Mouse (Mus musculus) retina, embryonic 14.5 days (tissue): ENCODE measurements at regions not wholly inside any gene's neighbourhood (a gene's known extent, or its start where the extent isn't known, plus 50 kb on each side); places are given as distances from the start of the nearest gene placed in this dataset.
A peak's percentile ranks its signal among the peaks of the same experiment; 100 is the strongest.

Experiments used
- DNase-seq: peaks from one replicate; pipeline ENCODE4 v3.0.0-alpha.2; 2015; ENCODE audit warnings: low spot score

DNA sequence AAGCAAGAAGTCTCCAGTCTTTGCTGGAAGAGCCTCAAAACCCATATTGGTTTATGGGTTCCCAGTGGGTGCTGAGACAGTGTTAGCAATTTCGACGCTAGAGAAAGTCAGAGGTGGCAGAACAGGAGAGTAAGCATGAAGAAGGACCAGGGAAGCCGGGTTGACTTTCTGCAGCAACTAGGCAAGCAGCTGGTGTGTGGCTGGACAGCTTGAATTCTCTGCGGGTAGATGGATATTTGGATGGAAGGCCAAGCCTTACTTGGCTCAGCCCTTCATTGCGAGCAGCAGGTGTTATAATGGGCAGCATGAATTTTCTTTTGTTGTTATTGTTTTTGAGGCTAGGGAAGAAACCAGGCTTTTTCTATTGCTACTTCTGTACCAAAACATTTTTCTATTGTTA lies 362.7 kb upstream of the Satb1 start:
- no peak for DNase-seq

GRCm38 (mm10) chr17:52191064-52191682 lies 358.1 kb upstream of the Satb1 start:
- no peak for DNase-seq

- DNase-seq: peak; percentile 71
Observed at GRCm38 (mm10) chr17:52182706-52183105, 349.6 kb upstream of the Satb1 start.

DNA sequence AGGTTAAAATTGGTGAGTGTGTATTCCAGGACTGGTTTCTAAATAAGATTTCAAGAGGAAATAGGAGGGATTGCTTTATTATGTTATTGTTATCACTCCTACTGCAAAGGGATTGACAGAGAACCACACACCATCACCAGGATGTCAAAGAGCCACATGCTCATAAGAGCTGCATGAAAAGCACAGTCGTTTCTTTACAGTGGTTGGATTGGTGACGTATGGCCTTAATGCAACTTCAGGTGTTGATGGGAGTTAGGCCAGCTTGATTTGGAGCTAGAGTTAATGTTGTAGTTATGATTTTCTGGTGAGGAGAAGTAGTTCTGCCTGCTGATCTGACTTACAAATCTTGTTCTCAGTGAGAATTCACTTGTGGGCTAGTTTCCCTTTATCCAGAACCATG lies 344.9 kb upstream of the Satb1 start:
- DNase-seq: no peak

- DNase-seq: no peak
Observed at GRCm38 (mm10) chr17:52168076-52168838, 335.2 kb upstream of the Satb1 start.

DNA sequence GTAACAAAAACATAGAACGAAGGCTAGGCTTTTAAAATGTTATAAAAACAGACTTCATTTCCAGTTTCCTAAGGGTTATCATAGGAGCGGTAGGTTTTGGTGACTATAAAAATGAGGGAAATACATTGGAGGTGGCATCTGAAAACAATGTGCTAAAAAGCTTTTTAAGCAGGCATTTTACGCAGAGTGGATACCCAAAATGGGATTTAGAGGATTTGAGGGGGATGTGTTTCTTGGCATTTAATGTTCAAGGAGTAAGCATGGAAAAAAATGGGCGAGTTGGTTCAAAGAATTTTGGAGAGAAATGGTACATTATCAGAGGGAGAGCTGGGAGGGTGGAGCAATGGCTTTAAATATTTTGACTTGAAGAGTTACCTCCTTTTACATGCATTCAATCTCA lies 334.6 kb upstream of the Satb1 start:
- DNase-seq: no peak

GRCm38 (mm10) chr17:52165891-52166485 lies 332.9 kb upstream of the Satb1 start:
- no peak for DNase-seq

DNA sequence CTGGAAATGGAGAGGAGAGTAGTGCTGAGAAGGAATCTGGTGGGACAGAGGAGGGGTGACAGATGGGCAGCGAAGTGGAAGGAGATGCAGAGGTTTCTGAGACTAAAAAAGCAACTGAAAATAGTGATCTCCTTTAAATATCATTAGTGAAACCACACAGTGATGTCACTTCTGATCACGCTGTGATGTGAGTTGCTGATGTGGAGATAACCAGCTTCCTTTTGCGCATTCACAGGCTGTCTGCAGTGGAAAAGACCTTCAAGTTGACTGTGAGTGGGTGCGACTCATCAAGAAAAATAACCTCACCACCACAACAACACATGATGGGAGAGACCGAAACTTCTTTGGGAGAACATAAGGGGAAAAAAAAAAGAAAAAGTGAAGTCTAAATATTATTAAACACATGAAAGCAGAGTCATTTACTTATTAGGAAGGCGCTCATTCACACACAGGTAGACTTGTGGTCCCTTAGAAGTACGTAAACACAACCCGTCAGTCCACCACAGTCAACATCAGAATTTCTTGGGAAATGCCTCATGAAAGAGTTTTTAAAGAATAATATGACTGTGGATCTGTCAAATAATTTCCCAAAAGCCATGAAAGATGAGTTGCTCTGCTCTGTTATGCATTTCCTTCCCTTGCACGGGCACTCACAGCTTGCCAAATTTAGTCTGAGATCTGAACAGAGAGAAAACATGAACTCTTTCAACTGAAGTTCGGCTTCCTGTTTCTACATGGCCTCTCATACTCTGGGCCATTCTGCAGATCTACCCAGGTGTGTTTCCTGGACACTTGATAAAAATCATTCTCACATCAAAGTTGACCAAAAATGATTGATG lies 329.7 kb upstream of the Satb1 start:
- DNase-seq: no peak

DNA sequence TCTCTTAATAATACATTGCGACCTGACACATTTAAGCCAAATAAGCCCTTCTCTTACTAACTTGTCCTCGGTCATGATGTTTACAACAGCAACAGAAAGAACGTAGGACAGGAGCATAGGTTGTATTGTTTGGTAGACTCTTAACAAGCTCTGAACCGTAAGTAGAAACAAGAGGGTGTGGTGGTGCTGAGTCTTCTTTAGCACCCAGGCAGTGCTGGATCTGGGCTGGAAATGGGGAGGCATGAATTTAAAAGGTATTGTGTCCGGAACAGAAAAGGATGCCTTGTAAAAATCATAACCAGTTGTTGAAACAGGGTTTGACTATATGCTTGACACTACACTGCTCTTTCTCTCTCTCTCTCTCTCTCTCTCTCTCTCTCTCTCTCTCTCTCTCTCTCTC lies 317.4 kb upstream of the Satb1 start:
- no peak for DNase-seq

DNA sequence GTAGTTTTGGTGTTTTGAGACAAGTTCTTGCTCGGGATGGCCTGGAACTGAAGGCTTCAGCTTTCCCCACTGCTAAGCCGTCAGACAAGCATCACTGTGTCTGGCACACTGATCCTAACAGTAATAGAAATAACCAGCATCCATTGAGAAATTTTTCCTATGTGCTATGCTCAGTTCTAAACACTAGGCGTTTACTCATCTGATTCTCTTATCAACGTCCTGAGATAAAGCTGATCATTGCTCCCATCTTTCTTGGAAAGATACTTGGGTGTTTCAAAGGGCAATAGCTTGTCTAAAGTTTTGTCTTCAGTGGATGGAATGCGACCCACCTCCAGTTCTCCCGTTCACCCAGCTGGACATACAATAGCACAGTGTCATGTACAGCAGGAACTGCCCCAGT lies 316.7 kb upstream of the Satb1 start:
- DNase-seq: no peak

DNA sequence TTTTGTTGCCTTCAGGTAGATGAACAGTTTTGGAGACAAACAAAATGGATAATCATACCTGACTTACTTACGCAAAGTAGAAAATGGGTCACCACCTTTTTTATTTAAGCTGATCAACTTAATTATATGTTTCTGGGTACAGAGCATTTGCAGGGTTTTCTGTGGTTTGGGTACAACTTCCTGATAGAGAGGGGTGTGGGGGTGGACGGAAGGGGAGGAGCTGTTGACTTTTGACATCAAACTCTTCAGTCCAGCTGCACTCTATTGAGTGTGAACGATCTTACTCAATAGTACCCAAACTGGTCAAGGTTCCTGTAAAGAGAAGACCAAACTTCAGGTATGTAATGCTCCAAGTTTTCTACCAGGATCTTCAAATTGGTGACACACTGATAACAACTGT lies 316.0 kb upstream of the Satb1 start:
- DNase-seq: no peak

- no peak for DNase-seq
Observed at GRCm38 (mm10) chr17:52103891-52104290, 270.8 kb upstream of the Satb1 start.

DNA sequence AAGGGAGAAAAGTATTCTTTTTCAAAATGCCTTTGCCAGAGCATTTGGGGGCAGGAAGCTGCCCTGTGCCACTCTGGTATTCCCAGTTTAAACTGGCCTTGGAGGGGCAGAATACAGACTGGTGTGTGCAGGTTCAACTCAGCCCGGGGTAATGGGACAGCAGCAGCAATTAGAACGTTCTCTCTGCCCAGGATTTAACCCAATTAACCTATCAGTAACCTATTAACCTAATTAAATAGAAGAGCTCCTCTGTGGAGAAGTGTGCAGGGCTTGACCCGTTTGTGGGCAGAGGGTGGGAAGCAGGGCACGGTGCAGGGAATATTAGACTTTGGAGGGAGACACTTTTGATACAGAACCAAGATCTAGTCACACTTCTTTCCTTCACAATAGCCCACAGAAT lies 252.7 kb upstream of the Satb1 start:
- peak; percentile 39 for DNase-seq

- no peak for DNase-seq
Observed at GRCm38 (mm10) chr17:52084455-52084854, 251.4 kb upstream of the Satb1 start.

DNA sequence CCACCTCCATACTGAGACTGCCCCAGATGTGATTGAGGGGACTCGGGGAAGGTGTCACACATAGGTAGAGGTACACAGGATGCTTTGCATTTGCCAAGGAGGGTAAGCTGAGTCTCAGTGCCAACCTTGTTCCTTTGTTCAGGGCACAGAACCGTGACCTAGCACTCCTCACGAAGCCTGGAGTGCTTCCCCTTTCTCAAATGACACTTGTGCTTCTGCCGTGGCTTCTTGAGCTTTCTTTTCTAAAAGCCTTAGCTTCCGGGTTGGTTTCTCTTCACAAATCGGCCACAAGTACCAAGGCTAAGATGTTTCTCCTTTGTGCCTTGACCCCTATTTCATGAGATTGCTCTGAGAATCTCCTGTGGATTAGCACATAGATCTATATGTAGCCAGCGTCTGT lies 246.2 kb upstream of the Satb1 start:
- DNase-seq: no peak

DNA sequence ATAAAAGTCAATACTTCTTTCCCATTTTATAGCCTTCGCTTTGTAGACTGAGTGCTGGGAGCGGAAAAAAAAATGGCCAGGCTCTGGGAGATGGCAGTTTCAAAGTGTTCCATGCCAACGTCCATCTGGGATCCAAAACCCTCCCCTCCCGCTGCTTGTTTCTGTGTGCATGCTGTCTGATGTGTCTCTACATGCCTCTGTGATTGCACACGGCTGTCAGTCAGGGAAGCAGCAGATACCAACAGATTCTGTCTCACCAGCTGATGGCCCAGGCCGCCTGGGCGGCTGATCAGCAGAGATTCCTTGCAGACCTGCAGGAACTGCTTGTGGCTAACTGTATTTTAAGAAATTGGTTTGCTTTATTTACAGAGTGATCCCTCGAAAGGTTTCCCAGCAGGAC lies 245.4 kb upstream of the Satb1 start:
- DNase-seq: no peak

DNA sequence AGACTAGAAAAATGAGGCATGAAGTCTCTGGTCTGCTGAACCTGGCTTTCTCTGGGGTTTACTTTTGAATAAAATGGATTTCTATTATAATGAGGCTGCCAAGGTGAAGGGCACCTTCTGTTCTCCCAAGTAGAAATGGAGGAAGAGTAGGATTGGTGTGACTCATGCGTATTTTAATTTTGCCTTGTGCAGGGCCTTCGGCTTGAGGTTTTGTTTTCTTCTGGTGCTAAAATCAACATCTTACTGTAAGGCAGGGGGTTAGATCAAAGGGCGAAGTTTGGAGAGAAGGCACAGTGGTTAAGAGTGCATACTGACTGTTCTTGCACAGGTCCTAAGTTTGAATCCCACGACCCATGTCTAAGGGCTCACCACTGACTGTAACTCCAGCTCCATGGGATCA lies 244.9 kb upstream of the Satb1 start:
- DNase-seq: no peak

DNA sequence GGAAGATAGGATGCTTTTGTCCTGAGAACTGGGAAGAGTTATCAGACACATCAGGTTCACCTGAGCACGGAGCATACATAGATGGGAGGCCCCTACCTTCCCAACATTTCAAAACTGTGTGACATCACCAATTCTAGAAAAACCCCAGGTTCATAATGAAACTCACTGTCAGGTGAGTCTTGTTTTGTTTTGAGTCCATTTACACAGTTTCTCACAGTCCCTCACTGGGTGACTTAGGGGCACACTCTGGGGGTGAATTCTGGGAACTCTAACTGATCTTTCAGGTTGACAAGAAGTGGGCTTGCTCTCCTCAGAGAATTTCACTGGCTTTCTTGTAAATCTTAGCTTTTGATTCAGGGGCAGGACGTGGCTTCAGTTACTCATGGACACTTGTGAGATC lies 243.7 kb upstream of the Satb1 start:
- DNase-seq: no peak

GRCm38 (mm10) chr17:52067721-52068120 lies 234.6 kb upstream of the Satb1 start:
- DNase-seq: no peak

GRCm38 (mm10) chr17:52064618-52065017 lies 231.5 kb upstream of the Satb1 start:
- DNase-seq: no peak

DNA sequence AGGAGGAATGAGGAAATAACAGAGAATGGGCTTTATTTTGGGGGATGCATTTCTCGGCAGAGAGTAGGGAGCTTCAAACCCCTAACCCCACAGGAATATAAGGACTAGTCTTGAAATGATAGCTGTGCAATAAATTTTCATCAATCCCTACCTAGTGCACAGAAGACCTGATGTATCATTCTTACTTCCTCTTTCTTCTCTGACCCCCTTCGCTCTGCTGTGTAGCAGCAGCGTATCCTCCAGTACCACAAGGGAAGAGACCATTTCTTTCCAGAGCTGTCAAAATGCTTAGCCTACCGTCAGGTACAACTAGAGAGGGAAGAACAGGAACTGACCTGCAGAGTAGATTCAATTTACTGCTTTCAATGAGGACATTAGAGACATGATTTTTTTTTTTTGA lies 230.0 kb upstream of the Satb1 start:
- no peak for DNase-seq

GRCm38 (mm10) chr17:52062096-52062665 lies 229.1 kb upstream of the Satb1 start:
- no peak for DNase-seq
